Mouse (Mus musculus): ENCODE measurements around the gene Epha4. TPM values are rescaled to one million over a fixed set of nuclear protein-coding genes. Genes with fewer than 3 reads are reported as not detected.

Epha4 gene
- total and polyA plus RNA-seq, 2 experiments from 2014 or later: 26.6 to 66.6 TPM

DNA sequence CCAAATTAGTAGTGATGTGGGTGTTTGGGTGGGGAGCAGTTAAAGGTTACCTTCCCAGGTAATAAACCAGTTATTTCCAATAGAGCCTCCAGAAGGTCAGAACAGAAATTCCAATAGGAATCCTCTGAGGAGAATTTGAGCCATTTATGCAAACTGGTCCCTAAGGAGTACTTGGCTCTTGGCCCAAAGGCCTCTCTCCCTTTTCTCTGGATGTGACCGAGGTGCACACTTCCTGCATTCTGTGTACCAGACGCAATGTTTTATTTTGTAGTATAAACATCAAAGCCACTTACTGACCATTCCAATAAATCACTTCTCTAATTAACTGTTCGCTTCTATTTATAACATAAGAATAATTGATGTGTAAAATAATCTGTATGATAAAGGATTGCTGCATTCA lies 64.7 kb downstream of the Epha4 start:
- H3K4me2 ChIP-seq (ENCODE audit: low read depth, low read length, poor library complexity, severe bottlenecking): no peak overlapping the region
- H3K27ac ChIP-seq (ENCODE audit: low read depth, low read length): no peak overlapping the region
- no peaks in the 10 kb centered on the region; the same call in 1 of the 2 replicates for H3K4me1 ChIP-seq (ENCODE audit: insufficient read depth, low read length)
- H3K9ac ChIP-seq (replicated peaks; ENCODE audit: low read length, poor library complexity, severe bottlenecking): no peak overlapping the region
- H3K9me3 ChIP-seq (ENCODE audit: low read length): no peaks in the 10 kb centered on the region
- DNase-seq (ENCODE audit: low spot score): no peak
- no peak overlapping the region for H3K4me3 ChIP-seq (ENCODE audit: low read depth, low read length)
- no peaks in the 10 kb centered on the region for H3K36me3 ChIP-seq (ENCODE audit: insufficient read depth, low read length)
- ATAC-seq (ENCODE audit: low FRiP score): no peak
- no peaks in the 10 kb centered on the region for H3K27me3 ChIP-seq (ENCODE audit: insufficient read depth, low read length)
- no peak for TF ChIP-seq CTCF (IDR thresholded peaks at IDR 0.05)
- WGBS: 67% methylated on average over 3 of the region's 3 CpGs

- H3K27ac ChIP-seq (ENCODE audit: low read depth, low read length): no peak overlapping the region
- TF ChIP-seq CTCF (IDR thresholded peaks at IDR 0.05): no peak
- no peak overlapping the region for H3K4me2 ChIP-seq (ENCODE audit: low read depth, low read length, poor library complexity, severe bottlenecking)
- no peaks in the 10 kb centered on the region for H3K9me3 ChIP-seq (ENCODE audit: low read length)
- H3K9ac ChIP-seq (replicated peaks; ENCODE audit: low read length, poor library complexity, severe bottlenecking): no peak overlapping the region
- no peaks in the 10 kb centered on the region for H3K36me3 ChIP-seq (ENCODE audit: insufficient read depth, low read length)
- DNase-seq (ENCODE audit: low spot score) (no peak), ATAC-seq (ENCODE audit: low FRiP score) (no peak)
- H3K4me3 ChIP-seq (ENCODE audit: low read depth, low read length): no peak overlapping the region
- H3K4me1 ChIP-seq (ENCODE audit: insufficient read depth, low read length): peaks cover 5% of the 10 kb centered on the region
- H3K27me3 ChIP-seq (ENCODE audit: insufficient read depth, low read length): no peaks in the 10 kb centered on the region
- WGBS: 86% methylated on average over 1 of the region's 1 CpGs
These were observed 67.8 kb downstream of the Epha4 start for GRCm38 (mm10) chr1:77447061-77447614.

DNA sequence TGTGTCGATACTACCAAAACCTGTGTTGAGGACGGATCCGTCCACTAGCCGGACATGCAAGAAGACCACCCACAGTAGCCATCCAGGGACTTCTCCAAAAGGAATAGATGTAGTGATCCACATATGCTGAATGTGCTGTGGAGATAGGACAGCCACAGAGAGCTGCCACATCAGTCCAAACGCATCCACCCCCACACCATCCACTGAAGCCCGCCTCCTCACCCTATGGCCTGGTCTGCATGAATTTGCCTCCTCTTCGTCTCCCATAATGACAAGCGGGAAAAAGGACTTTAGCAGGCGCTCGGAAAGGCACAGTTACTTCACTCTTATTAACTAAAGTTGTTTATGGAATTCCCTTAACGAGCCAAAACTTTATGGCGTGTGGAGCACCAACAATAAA lies 68.5 kb downstream of the Epha4 start:
- ATAC-seq (ENCODE audit: low FRiP score) (no peak), DNase-seq (ENCODE audit: low spot score) (no peak)
- no peak overlapping the region for H3K27ac ChIP-seq (ENCODE audit: low read depth, low read length)
- H3K27me3 ChIP-seq (ENCODE audit: insufficient read depth, low read length): no peaks in the 10 kb centered on the region
- no peak overlapping the region for H3K4me3 ChIP-seq (ENCODE audit: low read depth, low read length)
- H3K9ac ChIP-seq (replicated peaks; ENCODE audit: low read length, poor library complexity, severe bottlenecking): no peak overlapping the region
- H3K36me3 ChIP-seq (ENCODE audit: insufficient read depth, low read length): no peaks in the 10 kb centered on the region
- WGBS: 89% methylated on average over 12 of the region's 12 CpGs
- no peak for TF ChIP-seq CTCF (IDR thresholded peaks at IDR 0.05)
- no peaks in the 10 kb centered on the region for H3K9me3 ChIP-seq (ENCODE audit: low read length)
- peaks cover 5% of the 10 kb centered on the region for H3K4me1 ChIP-seq (ENCODE audit: insufficient read depth, low read length)
- no peak overlapping the region for H3K4me2 ChIP-seq (ENCODE audit: low read depth, low read length, poor library complexity, severe bottlenecking)

DNA sequence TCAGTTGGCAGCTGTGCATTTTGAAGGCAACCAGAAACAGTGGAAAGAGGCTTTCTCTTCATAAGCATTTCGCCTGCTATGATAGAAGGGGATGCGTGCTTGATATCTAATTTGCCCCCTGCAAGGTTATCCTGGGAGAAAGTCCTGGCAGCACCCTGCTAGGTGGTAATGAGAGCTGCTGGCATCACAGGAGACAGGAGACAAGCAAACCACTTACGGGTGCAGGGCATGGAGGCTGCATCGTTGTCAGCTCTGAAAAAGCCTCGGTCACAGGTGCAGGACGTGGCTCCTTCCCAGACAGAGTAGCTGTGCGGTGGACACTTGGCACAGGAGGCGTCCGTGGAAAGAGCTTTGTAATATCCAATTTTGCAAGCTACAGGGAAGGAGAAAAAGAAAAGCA lies 70.2 kb downstream of the Epha4 start:
- Histone ChIP-seq H3K36me3 (ENCODE audit: insufficient read depth, low read length) (no peaks in the 10 kb centered on the region), H3K4me3 (ENCODE audit: low read depth, low read length) (no peak overlapping the region), H3K9ac (replicated peaks; ENCODE audit: low read length, poor library complexity, severe bottlenecking) (no peak overlapping the region), H3K27me3 (ENCODE audit: insufficient read depth, low read length) (no peaks in the 10 kb centered on the region), H3K9me3 (ENCODE audit: low read length) (no peaks in the 10 kb centered on the region), H3K4me2 (ENCODE audit: low read depth, low read length, poor library complexity, severe bottlenecking) (no peak overlapping the region), H3K27ac (ENCODE audit: low read depth, low read length) (no peak overlapping the region), H3K4me1 (ENCODE audit: insufficient read depth, low read length) (peaks cover 11% of the 10 kb centered on the region)
- 52% methylated on average over 9 of the region's 9 CpGs for WGBS
- no peak for TF ChIP-seq CTCF (IDR thresholded peaks at IDR 0.05)
- ATAC-seq (ENCODE audit: low FRiP score) (no peak), DNase-seq (ENCODE audit: low spot score) (peak; percentile 6)

DNA sequence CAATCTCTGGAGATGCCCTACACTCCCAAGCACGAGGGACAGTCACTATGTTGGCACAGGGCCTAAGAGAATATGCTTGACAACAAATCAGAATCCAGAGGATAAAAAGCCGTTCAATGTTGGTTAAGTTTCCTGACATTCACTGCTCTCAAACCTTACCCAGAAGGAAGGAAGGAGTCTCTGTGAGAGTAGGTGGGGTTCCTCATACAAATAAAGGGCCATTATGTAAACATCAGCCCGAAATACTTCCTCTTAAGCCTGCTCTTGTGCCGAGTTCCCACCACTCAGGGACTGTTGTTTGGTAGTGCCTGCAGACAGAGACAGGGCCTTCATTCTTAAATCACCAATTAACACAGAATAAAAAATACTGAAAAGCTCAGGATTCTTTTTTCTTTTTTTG lies 72.9 kb downstream of the Epha4 start:
- ATAC-seq (ENCODE audit: low FRiP score): no peak
- 26% methylated on average over 4 of the region's 4 CpGs for WGBS
- no peak for DNase-seq (ENCODE audit: low spot score)
- no peak overlapping the region for H3K4me3 ChIP-seq (ENCODE audit: low read depth, low read length)
- no peak for TF ChIP-seq CTCF (IDR thresholded peaks at IDR 0.05)
- H3K27me3 ChIP-seq (ENCODE audit: insufficient read depth, low read length): no peaks in the 10 kb centered on the region
- H3K4me1 ChIP-seq (ENCODE audit: insufficient read depth, low read length): peaks cover 11% of the 10 kb centered on the region; the same call in 1 of the 2 replicates
- no peaks in the 10 kb centered on the region for H3K36me3 ChIP-seq (ENCODE audit: insufficient read depth, low read length)
- H3K4me2 ChIP-seq (ENCODE audit: low read depth, low read length, poor library complexity, severe bottlenecking): no peak overlapping the region
- no peaks in the 10 kb centered on the region for H3K9me3 ChIP-seq (ENCODE audit: low read length)
- H3K9ac ChIP-seq (replicated peaks; ENCODE audit: low read length, poor library complexity, severe bottlenecking): no peak overlapping the region
- no peak overlapping the region for H3K27ac ChIP-seq (ENCODE audit: low read depth, low read length)

GRCm38 (mm10) chr1:77441401-77441800 lies 73.5 kb downstream of the Epha4 start:
- no peak for ATAC-seq (ENCODE audit: low FRiP score)
- Histone ChIP-seq H3K27me3 (ENCODE audit: insufficient read depth, low read length) (no peaks in the 10 kb centered on the region), H3K4me2 (ENCODE audit: low read depth, low read length, poor library complexity, severe bottlenecking) (no peak overlapping the region), H3K4me1 (ENCODE audit: insufficient read depth, low read length) (peaks cover 11% of the 10 kb centered on the region; the same call in 1 of the 2 replicates), H3K4me3 (ENCODE audit: low read depth, low read length) (no peak overlapping the region), H3K9me3 (ENCODE audit: low read length) (no peaks in the 10 kb centered on the region), H3K9ac (replicated peaks; ENCODE audit: low read length, poor library complexity, severe bottlenecking) (no peak overlapping the region), H3K27ac (ENCODE audit: low read depth, low read length) (no peak overlapping the region), H3K36me3 (ENCODE audit: insufficient read depth, low read length) (no peaks in the 10 kb centered on the region)
- no peak for TF ChIP-seq CTCF (IDR thresholded peaks at IDR 0.05)
- DNase-seq (ENCODE audit: low spot score): no peak
- 12% methylated on average over 4 of the region's 4 CpGs for whole genome bisulfite sequencing

Measured in midbrain, postnatal 0 days (tissue).